Mouse (Mus musculus) bone marrow macrophage, adult 2 months (primary cell): Measurements from ENCODE around the gene Ntf3.

Experiments used
- CTCF ChIP-seq: IDR thresholded peaks from 2 replicates; pipeline ENCODE4 v1.5.1; 2012; ENCODE audit warnings: low read depth, mild to moderate bottlenecking, low read length, moderate library complexity
- POLR2A ChIP-seq: IDR thresholded peaks from 2 replicates; pipeline ENCODE4 v1.6.1; 2012; ENCODE audit warnings: mild to moderate bottlenecking, low read depth, low read length, borderline replicate concordance

DNA sequence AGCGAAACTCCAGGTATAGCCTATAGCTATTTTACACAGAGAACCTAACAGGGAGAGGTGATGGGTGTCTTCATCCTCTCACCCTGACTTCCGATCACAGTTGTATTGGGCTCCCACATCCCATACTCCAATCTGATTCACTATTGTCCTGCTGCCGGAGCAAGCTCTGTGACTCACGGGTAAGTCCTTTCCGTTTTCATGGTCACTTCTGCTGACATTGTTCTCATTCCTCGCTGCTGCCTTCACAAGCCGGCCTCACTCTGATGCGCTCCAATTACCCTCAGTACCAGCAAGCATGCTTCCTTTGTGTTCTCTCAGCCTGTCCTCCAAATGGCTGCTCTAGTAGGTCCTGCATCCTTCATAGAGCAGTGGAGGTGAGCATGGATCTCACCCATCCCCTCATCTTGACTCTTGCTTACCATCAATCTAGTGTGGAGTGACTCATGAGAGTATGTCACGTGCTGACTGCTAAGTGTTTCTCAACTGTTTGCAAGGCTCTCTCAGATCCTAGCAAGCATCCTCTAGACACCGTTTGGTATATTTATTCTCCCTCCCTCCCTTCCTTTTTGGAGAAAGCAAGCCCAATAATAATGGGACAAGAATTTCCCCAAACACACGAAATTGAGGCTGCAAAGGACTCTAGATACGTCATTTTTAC, 61.5 kb downstream of the Ntf3 start:
- no peak for TF ChIP-seq POLR2A
- no peak for TF ChIP-seq CTCF
